Mouse (Mus musculus): Measurements from ENCODE around the gene Purb.

GRCm38 (mm10) chr11:6525241-6525640 is 49.5 kb upstream of the Purb start:
- TF ChIP-seq CTCF (IDR thresholded peaks at IDR 0.05; ENCODE audit: control insufficient read depth, insufficient read depth, insufficient read length) (no peak), MAX (IDR thresholded peaks at IDR 0.05) (no peak), MYOD1 (IDR thresholded peaks at IDR 0.05; ENCODE audit: control insufficient read depth, insufficient read length, low read depth) (no peak), USF1 (IDR thresholded peaks at IDR 0.05; ENCODE audit: low read depth) (no peak)
